Mouse (Mus musculus): ENCODE measurements around the gene Krba1. TPM values are rescaled to one million over a fixed set of nuclear protein-coding genes. Genes with fewer than 3 reads are reported as not detected.
A peak's percentile ranks its signal among the peaks of the same experiment; 100 is the strongest.

The Krba1 gene
- polyA plus RNA-seq, 1 experiment from 2014 or later, result 4.1 TPM

DNA sequence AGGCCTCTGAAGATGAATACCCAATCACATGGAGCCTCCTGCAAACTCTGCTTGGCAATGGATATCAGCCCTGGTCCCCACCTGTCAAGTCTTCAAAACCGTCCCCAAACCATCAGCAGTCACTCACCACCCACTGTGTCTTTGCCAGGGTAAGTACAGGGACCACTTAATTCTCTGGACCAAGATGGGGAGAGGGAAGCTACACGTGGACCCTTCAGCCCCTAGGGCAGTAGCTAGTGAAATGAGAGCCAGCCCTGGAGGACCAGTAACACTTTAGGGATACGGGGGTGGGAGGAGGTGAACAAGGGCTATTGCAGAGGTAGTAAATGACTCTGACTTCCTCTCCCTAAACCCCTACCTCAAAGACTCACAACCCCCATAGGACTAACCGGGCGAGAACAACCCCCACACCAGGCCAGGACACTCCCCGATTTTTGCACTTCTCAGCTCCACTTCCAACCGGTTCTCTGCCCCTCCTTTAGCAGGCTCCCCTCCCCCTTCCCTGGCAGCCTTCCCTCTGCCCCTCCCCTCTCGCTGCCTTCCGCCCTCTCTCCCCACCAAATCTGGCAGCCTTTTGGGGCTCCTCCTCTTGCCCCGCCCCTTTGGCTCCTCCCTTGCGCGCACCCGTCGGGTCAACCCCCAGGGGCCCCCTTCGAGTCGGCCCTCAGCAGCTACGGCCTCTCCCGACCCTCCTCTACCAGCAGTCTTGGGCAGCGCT is 48.4 kb downstream of the Krba1 start:
- Histone ChIP-seq H3K36me3 (peaks cover 24% of the 10 kb centered on the region), H3K4me3 (peak overlapping the region; percentile 65), H3K4me1 (peaks cover 31% of the 10 kb centered on the region; the same call in 1 of the 2 replicates), H3K27ac (peak overlapping the region; percentile 40; the same call in 1 of the 2 replicates), H3K27me3 (replicated peaks) (peaks cover 53% of the 10 kb centered on the region), H3K9me3 (replicated peaks) (0 out of 2 replicates have a peak, but pooled peaks cover 8% of the 10 kb centered on the region), H3K9ac (no peak overlapping the region; the same call in 1 of the 2 replicates), H3K4me2 (peak overlapping the region; percentile 90)
- peak; percentile 75 for ATAC-seq
- 6% methylated on average over 19 of the region's 19 CpGs for WGBS (ENCODE audit: insufficient replicate concordance)

- peak overlapping the region; percentile 90 for H3K4me2 ChIP-seq
- peaks cover 18% of the 10 kb centered on the region for H3K36me3 ChIP-seq
- H3K27ac ChIP-seq, result peak overlapping the region; percentile 49
- ATAC-seq, result peak; percentile 53
- 0 out of 2 replicates have a peak, but pooled peaks cover 8% of the 10 kb centered on the region for H3K9me3 ChIP-seq (replicated peaks)
- peak overlapping the region; percentile 65 for H3K4me3 ChIP-seq
- peaks cover 47% of the 10 kb centered on the region for H3K27me3 ChIP-seq (replicated peaks)
- peaks cover 26% of the 10 kb centered on the region; the same call in 1 of the 2 replicates for H3K4me1 ChIP-seq
- peak overlapping the region; percentile 69 for H3K9ac ChIP-seq
- 1% methylated on average over 32 of the region's 34 CpGs for WGBS (ENCODE audit: insufficient replicate concordance)
These were observed 49.2 kb downstream of the Krba1 start for GRCm38 (mm10) chr6:48444310-48445180.

DNA sequence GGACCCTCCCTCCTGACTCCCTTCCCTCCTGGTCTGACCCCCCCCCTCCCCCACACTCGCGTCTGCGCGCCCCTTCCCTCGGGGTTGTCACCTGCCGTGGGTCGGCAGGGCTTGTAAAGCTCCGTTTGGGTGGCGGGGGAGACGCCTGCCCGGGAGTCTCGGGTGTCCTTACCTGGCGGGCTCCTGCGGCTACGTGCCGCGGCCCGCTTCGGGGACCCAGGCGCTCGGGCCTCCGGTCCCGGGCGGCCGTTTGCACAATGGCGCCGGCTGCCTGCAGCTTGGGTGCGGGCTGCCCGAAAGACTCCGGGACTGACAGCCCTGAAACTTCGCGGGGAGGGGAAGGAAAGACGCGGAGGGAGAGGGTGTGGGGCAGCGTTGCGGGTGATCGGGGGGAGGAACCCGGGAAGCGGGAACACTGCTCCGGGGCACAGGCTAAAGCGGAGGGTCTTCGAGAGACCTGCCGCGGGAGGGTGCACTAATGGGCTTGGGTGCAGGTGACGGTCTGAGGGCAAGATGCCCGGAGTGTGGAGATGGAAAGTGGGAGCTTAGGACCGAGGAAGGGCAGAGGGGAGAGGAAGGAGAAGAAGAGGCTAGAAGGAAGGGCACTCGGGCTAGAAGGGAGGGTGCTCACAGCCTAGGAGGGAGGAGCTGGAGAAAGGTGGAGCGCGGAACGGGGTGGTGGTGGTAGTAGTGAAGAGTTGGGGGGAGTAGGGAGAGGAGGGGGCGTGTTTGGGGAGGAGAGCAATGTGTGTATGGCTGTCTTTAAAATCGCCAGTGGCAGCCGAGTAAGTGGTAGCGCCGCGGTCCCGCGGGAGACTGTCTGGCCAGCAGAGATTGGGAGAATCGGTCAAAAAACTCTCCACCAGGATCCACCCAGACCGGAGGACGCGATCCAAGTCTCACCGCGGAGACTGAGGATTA is 50.1 kb downstream of the Krba1 start, which contains the start of gene Zfp467:
Gene Zfp467, minus strand, starts transcription at position 645 of the 921 bp plus-strand sequence.
- peak within 1 kb of the TSS; percentile 65 for H3K4me3 ChIP-seq
- peak within 1 kb of the TSS; percentile 90 for H3K4me2 ChIP-seq
- peak within 1 kb of the TSS; percentile 49 for H3K27ac ChIP-seq
- peaks cover 44% of the 10 kb centered on the region for H3K27me3 ChIP-seq (replicated peaks)
- H3K9me3 ChIP-seq (replicated peaks), result 0 out of 2 replicates have a peak, but pooled peaks cover 8% of the 10 kb centered on the region
- no peak for ATAC-seq
- H3K36me3 ChIP-seq, result peaks cover 16% of the 10 kb centered on the region
- H3K4me1 ChIP-seq, result peaks cover 21% of the 10 kb centered on the region; the same call in 1 of the 2 replicates
- WGBS (ENCODE audit: insufficient replicate concordance), result 1% methylated on average over 64 of the region's 65 CpGs
- peak within 1 kb of the TSS; percentile 69 for H3K9ac ChIP-seq

- 0 out of 2 replicates have a peak overlapping the region, but pooled peaks have one; percentile 6 for H3K9ac ChIP-seq
- no peak overlapping the region for H3K27ac ChIP-seq
- peak overlapping the region; percentile 65; the same call in 1 of the 2 replicates for H3K4me3 ChIP-seq
- H3K27me3 ChIP-seq (replicated peaks), result peaks cover 44% of the 10 kb centered on the region
- peaks cover 21% of the 10 kb centered on the region; the same call in 1 of the 2 replicates for H3K4me1 ChIP-seq
- no peak for ATAC-seq
- H3K9me3 ChIP-seq (replicated peaks), result 0 out of 2 replicates have a peak, but pooled peaks cover 8% of the 10 kb centered on the region
- WGBS (ENCODE audit: insufficient replicate concordance), result 47% methylated on average over 3 of the region's 3 CpGs
- peak overlapping the region; percentile 90 for H3K4me2 ChIP-seq
- H3K36me3 ChIP-seq, result peaks cover 14% of the 10 kb centered on the region
These were observed 50.9 kb downstream of the Krba1 start for GRCm38 (mm10) chr6:48446256-48446655.

- 0 out of 2 replicates have a peak, but pooled peaks cover 7% of the 10 kb centered on the region for H3K9me3 ChIP-seq (replicated peaks)
- H3K27me3 ChIP-seq (replicated peaks), result peaks cover 44% of the 10 kb centered on the region
- no peak for ATAC-seq
- 75% methylated on average over 3 of the region's 3 CpGs for WGBS (ENCODE audit: insufficient replicate concordance)
- H3K36me3 ChIP-seq, result peaks cover 8% of the 10 kb centered on the region
- no peak overlapping the region for H3K27ac ChIP-seq
- no peak overlapping the region for H3K9ac ChIP-seq
- H3K4me3 ChIP-seq, result no peak overlapping the region
- no peak overlapping the region for H3K4me2 ChIP-seq
- H3K4me1 ChIP-seq, result peaks cover 21% of the 10 kb centered on the region; the same call in 1 of the 2 replicates
These were observed 51.5 kb downstream of the Krba1 start for GRCm38 (mm10) chr6:48446896-48447295.

- Histone ChIP-seq H3K9ac (no peak within 1 kb of the TSS), H3K4me1 (peaks cover 21% of the 10 kb centered on the region; the same call in 1 of the 2 replicates), H3K27ac (no peak within 1 kb of the TSS), H3K4me2 (no peak within 1 kb of the TSS), H3K27me3 (replicated peaks) (peaks cover 44% of the 10 kb centered on the region), H3K9me3 (replicated peaks) (no peaks in the 10 kb centered on the region), H3K4me3 (no peak within 1 kb of the TSS), H3K36me3 (no peaks in the 10 kb centered on the region)
- no peak for ATAC-seq
- WGBS (ENCODE audit: insufficient replicate concordance), result 36% methylated on average over 1 of the region's 1 CpGs
These were observed 52.5 kb downstream of the Krba1 start, which contains the start of gene Sspo for GRCm38 (mm10) chr6:48447929-48448328. Sspo (plus strand) TSS chr6:48448229.

- H3K4me2 ChIP-seq, result no peak overlapping the region
- 24% methylated on average over 7 of the region's 7 CpGs for WGBS (ENCODE audit: insufficient replicate concordance)
- peaks cover 16% of the 10 kb centered on the region; the same call in 1 of the 2 replicates for H3K4me1 ChIP-seq
- no peak for ATAC-seq
- no peak overlapping the region for H3K27ac ChIP-seq
- H3K4me3 ChIP-seq, result no peak overlapping the region
- no peak overlapping the region for H3K9ac ChIP-seq
- peaks cover 44% of the 10 kb centered on the region for H3K27me3 ChIP-seq (replicated peaks)
- H3K36me3 ChIP-seq, result no peaks in the 10 kb centered on the region
- H3K9me3 ChIP-seq (replicated peaks), result no peaks in the 10 kb centered on the region
These were observed 53.1 kb downstream of the Krba1 start for GRCm38 (mm10) chr6:48448527-48448926.

- H3K9me3 ChIP-seq (replicated peaks), result no peaks in the 10 kb centered on the region
- ATAC-seq, result no peak
- H3K36me3 ChIP-seq, result no peaks in the 10 kb centered on the region
- no peak overlapping the region for H3K27ac ChIP-seq
- H3K27me3 ChIP-seq (replicated peaks), result peaks cover 9% of the 10 kb centered on the region
- no peak overlapping the region for H3K4me2 ChIP-seq
- 33% methylated on average over 1 of the region's 1 CpGs for WGBS (ENCODE audit: insufficient replicate concordance)
- no peak overlapping the region for H3K4me3 ChIP-seq
- H3K4me1 ChIP-seq, result no peaks in the 10 kb centered on the region
- H3K9ac ChIP-seq, result no peak overlapping the region
These were observed 56.8 kb downstream of the Krba1 start for GRCm38 (mm10) chr6:48452151-48452550.

GRCm38 (mm10) chr6:48452771-48453170 is 57.4 kb downstream of the Krba1 start:
- no peaks in the 10 kb centered on the region for H3K9me3 ChIP-seq (replicated peaks)
- 66% methylated on average over 3 of the region's 3 CpGs for WGBS (ENCODE audit: insufficient replicate concordance)

GRCm38 (mm10) chr6:48464966-48465679 is 69.7 kb downstream of the Krba1 start:
- Histone ChIP-seq H3K4me3 (no peak overlapping the region), H3K27me3 (replicated peaks) (no peaks in the 10 kb centered on the region), H3K9ac (no peak overlapping the region), H3K4me1 (no peaks in the 10 kb centered on the region), H3K36me3 (no peaks in the 10 kb centered on the region), H3K9me3 (replicated peaks) (no peaks in the 10 kb centered on the region), H3K4me2 (no peak overlapping the region), H3K27ac (no peak overlapping the region)
- no peak for ATAC-seq
- 71% methylated on average over 13 of the region's 13 CpGs for WGBS (ENCODE audit: insufficient replicate concordance)

More at GRCm38 (mm10) chr6:48452771-48453170, 57.4 kb downstream of the Krba1 start:
- H3K4me1 ChIP-seq, result no peaks in the 10 kb centered on the region
- no peak overlapping the region for H3K9ac ChIP-seq
- no peak overlapping the region for H3K27ac ChIP-seq
- peaks cover 4% of the 10 kb centered on the region; the same call in 1 of the 2 replicates for H3K27me3 ChIP-seq (replicated peaks)
- H3K4me3 ChIP-seq, result no peak overlapping the region
- H3K36me3 ChIP-seq, result no peaks in the 10 kb centered on the region
- no peak overlapping the region for H3K4me2 ChIP-seq
- no peak for ATAC-seq
